Mouse (Mus musculus) limb, embryonic 13.5 days (tissue): ENCODE results near the gene Cd5l. TPM values are rescaled to one million over a fixed set of nuclear protein-coding genes. Genes with fewer than 3 reads are reported as not detected.
"Not testable (repeated sequence)": the region's sequence is repeated elsewhere in the genome, so short reads cannot be mapped to it uniquely, and the experiment has no call there.

Experiments
- ATAC-seq: fragments of 200-750 bp; cut with Nextera tagmentation; 2 replicates; pipeline ENCODE4 v1.8.0; 2017; ENCODE audit warnings: low read depth, moderate number of reproducible peaks, moderate TSS enrichment; ENCODE audit not compliant: low FRiP score
- H3K27ac ChIP-seq: fragments of 300-500 bp; sonication (generic); 2 replicates; pipeline ENCODE4 v1.5.1; 2015; ENCODE audit warnings: inconsistent platforms, mild to moderate bottlenecking, moderate library complexity
- H3K27me3 ChIP-seq: fragments of 300-500 bp; sonication (generic); 2 replicates; pipeline ENCODE4 v1.6.1; 2015; ENCODE audit warnings: mild to moderate bottlenecking, inconsistent platforms
- H3K36me3 ChIP-seq: fragments of 300-500 bp; sonication (generic); 2 replicates; pipeline ENCODE4 v1.6.1; 2015; ENCODE audit warnings: inconsistent platforms, mild to moderate bottlenecking, moderate library complexity
- H3K4me1 ChIP-seq: fragments of 300-500 bp; sonication (generic); 2 replicates; pipeline ENCODE4 v1.6.1; 2015; ENCODE audit warnings: inconsistent platforms
- H3K4me2 ChIP-seq: fragments of 300-500 bp; sonication (generic); replicated peaks from 2 replicates; pipeline ENCODE4 v1.6.1; 2015; ENCODE audit warnings: inconsistent platforms, mild to moderate bottlenecking, moderate library complexity
- H3K4me3 ChIP-seq: fragments of 300-500 bp; sonication (generic); 2 replicates; pipeline ENCODE4 v1.5.1; 2015; ENCODE audit warnings: moderate library complexity, mild to moderate bottlenecking, inconsistent platforms
- H3K9ac ChIP-seq: fragments of 300-500 bp; sonication (generic); 2 replicates; pipeline ENCODE4 v1.6.1; 2015; ENCODE audit warnings: mild to moderate bottlenecking, inconsistent platforms
- H3K9me3 ChIP-seq: fragments of 300-500 bp; sonication (generic); 2 replicates; pipeline ENCODE4 v1.6.1; 2016; ENCODE audit warnings: inconsistent platforms
- WGBS: fragments of 180-500 bp; shearing (Covaris S2); methylation state at CpG from one replicate; pipeline ENCODE4 v1.1.7; 2015; 5-methylcytosine and 5-hydroxymethylcytosine counted together
- polyA plus RNA-seq: library from polyadenylated mRNA; unstranded; fragments of >200 nt; fragmentation: Nextera tagmentation; extraction: Ambion mirVana; gene quantifications from 2 replicates; pipeline ENCODE4 v1.2.1, GENCODE M21; 2015

Cd5l gene
- polyA plus RNA-seq, 1 experiment from 2014 or later = 0.33 TPM

- no peaks in the 10 kb centered on the region for H3K36me3 ChIP-seq
- 67% methylated on average over 6 of the region's 6 CpGs for WGBS
- H3K9me3 ChIP-seq = no peaks in the 10 kb centered on the region
- no peak overlapping the region for H3K4me2 ChIP-seq
- ATAC-seq = no peak
- peaks cover 8% of the 10 kb centered on the region; the same call in 1 of the 2 replicates for H3K4me1 ChIP-seq
- no peak overlapping the region for H3K9ac ChIP-seq
- no peak overlapping the region for H3K27ac ChIP-seq
- no peak overlapping the region for H3K4me3 ChIP-seq
- no peaks in the 10 kb centered on the region for H3K27me3 ChIP-seq
Observed at GRCm38 (mm10) chr3:87377719-87378118, 20.0 kb downstream of the Cd5l start.

GRCm38 (mm10) chr3:87379641-87380315 lies 22.1 kb downstream of the Cd5l start:
- not testable (repeated sequence) for ATAC-seq
- 91% methylated on average over 2 of the region's 2 CpGs for WGBS

GRCm38 (mm10) chr3:87381806-87382712 lies 24.4 kb downstream of the Cd5l start:
- no peaks in the 10 kb centered on the region for H3K36me3 ChIP-seq
- H3K4me2 ChIP-seq = no peak overlapping the region
- no peaks in the 10 kb centered on the region for H3K9me3 ChIP-seq
- H3K27ac ChIP-seq = no peak overlapping the region
- H3K27me3 ChIP-seq = 0 out of 2 replicates have a peak, but pooled peaks cover 3% of the 10 kb centered on the region
- 73% methylated on average over 7 of the region's 7 CpGs for WGBS
- no peak for ATAC-seq
- no peak overlapping the region for H3K4me3 ChIP-seq
- H3K4me1 ChIP-seq = no peaks in the 10 kb centered on the region
- no peak overlapping the region for H3K9ac ChIP-seq

More at GRCm38 (mm10) chr3:87379641-87380315, 22.1 kb downstream of the Cd5l start:
- not testable (repeated sequence) for H3K4me1 ChIP-seq, H3K27ac ChIP-seq, H3K27me3 ChIP-seq, H3K9ac ChIP-seq, H3K36me3 ChIP-seq, H3K9me3 ChIP-seq, H3K4me3 ChIP-seq, H3K4me2 ChIP-seq

GRCm38 (mm10) chr3:87383308-87383707 lies 25.6 kb downstream of the Cd5l start:
- no peaks in the 10 kb centered on the region for H3K4me1 ChIP-seq
- H3K9me3 ChIP-seq = no peaks in the 10 kb centered on the region
- H3K4me2 ChIP-seq = no peak overlapping the region
- WGBS = 96% methylated on average over 3 of the region's 3 CpGs
- no peak overlapping the region for H3K27ac ChIP-seq
- H3K4me3 ChIP-seq = no peak overlapping the region
- no peak for ATAC-seq
- H3K9ac ChIP-seq = no peak overlapping the region
- no peaks in the 10 kb centered on the region for H3K36me3 ChIP-seq
- 0 out of 2 replicates have a peak, but pooled peaks cover 3% of the 10 kb centered on the region for H3K27me3 ChIP-seq

- 86% methylated on average over 9 of the region's 9 CpGs for WGBS
- H3K4me1 ChIP-seq = no peaks in the 10 kb centered on the region
- H3K4me3 ChIP-seq = no peak overlapping the region
- ATAC-seq = no peak
- no peak overlapping the region for H3K27ac ChIP-seq
- H3K4me2 ChIP-seq = no peak overlapping the region
- no peak overlapping the region for H3K9ac ChIP-seq
- H3K27me3 ChIP-seq = 0 out of 2 replicates have a peak, but pooled peaks cover 3% of the 10 kb centered on the region
- H3K9me3 ChIP-seq = no peaks in the 10 kb centered on the region
- H3K36me3 ChIP-seq = no peaks in the 10 kb centered on the region
Observed at GRCm38 (mm10) chr3:87385105-87385504, 27.4 kb downstream of the Cd5l start.

GRCm38 (mm10) chr3:87390935-87391334 lies 33.3 kb downstream of the Cd5l start:
- H3K27ac ChIP-seq = no peak overlapping the region
- no peaks in the 10 kb centered on the region for H3K4me1 ChIP-seq
- H3K4me3 ChIP-seq = no peak overlapping the region
- H3K36me3 ChIP-seq = no peaks in the 10 kb centered on the region
- no peak overlapping the region for H3K9ac ChIP-seq
- no peaks in the 10 kb centered on the region for H3K9me3 ChIP-seq
- 85% methylated on average over 1 of the region's 1 CpGs for WGBS
- no peaks in the 10 kb centered on the region for H3K27me3 ChIP-seq
- no peak for ATAC-seq
- no peak overlapping the region for H3K4me2 ChIP-seq

- Histone ChIP-seq H3K36me3 (no peaks in the 10 kb centered on the region), H3K9me3 (no peaks in the 10 kb centered on the region), H3K4me3 (no peak overlapping the region), H3K4me2 (no peak overlapping the region), H3K27me3 (no peaks in the 10 kb centered on the region), H3K4me1 (peaks cover 4% of the 10 kb centered on the region; the same call in 1 of the 2 replicates), H3K27ac (no peak overlapping the region), H3K9ac (no peak overlapping the region)
- no peak for ATAC-seq
- 66% methylated on average over 4 of the region's 4 CpGs for WGBS
Observed at GRCm38 (mm10) chr3:87398809-87399208, 41.1 kb downstream of the Cd5l start.

- Histone ChIP-seq H3K4me3 (no peak overlapping the region), H3K9me3 (no peaks in the 10 kb centered on the region), H3K9ac (no peak overlapping the region), H3K4me1 (peaks cover 4% of the 10 kb centered on the region; the same call in 1 of the 2 replicates), H3K4me2 (no peak overlapping the region), H3K27me3 (no peaks in the 10 kb centered on the region), H3K27ac (no peak overlapping the region), H3K36me3 (no peaks in the 10 kb centered on the region)
- ATAC-seq = no peak
- WGBS = 78% methylated on average over 4 of the region's 4 CpGs
Observed at GRCm38 (mm10) chr3:87399906-87400305, 42.2 kb downstream of the Cd5l start.

GRCm38 (mm10) chr3:87401321-87401720 lies 43.6 kb downstream of the Cd5l start:
- Histone ChIP-seq H3K9ac (no peak overlapping the region), H3K9me3 (no peaks in the 10 kb centered on the region), H3K4me3 (no peak overlapping the region), H3K27me3 (no peaks in the 10 kb centered on the region), H3K36me3 (no peaks in the 10 kb centered on the region), H3K4me1 (peaks cover 4% of the 10 kb centered on the region; the same call in 1 of the 2 replicates), H3K4me2 (no peak overlapping the region), H3K27ac (no peak overlapping the region)
- ATAC-seq = no peak
- 77% methylated on average over 5 of the region's 5 CpGs for whole genome bisulfite sequencing

- H3K27ac ChIP-seq = no peak overlapping the region
- H3K9ac ChIP-seq = no peak overlapping the region
- H3K4me2 ChIP-seq = no peak overlapping the region
- 21% methylated on average over 4 of the region's 4 CpGs for WGBS
- no peaks in the 10 kb centered on the region for H3K36me3 ChIP-seq
- H3K9me3 ChIP-seq = no peaks in the 10 kb centered on the region
- H3K27me3 ChIP-seq = no peaks in the 10 kb centered on the region
- H3K4me3 ChIP-seq = no peak overlapping the region
- no peak for ATAC-seq
- peaks cover 4% of the 10 kb centered on the region; the same call in 1 of the 2 replicates for H3K4me1 ChIP-seq
Observed at GRCm38 (mm10) chr3:87408171-87408570, 50.5 kb downstream of the Cd5l start.

- no peak overlapping the region for H3K9ac ChIP-seq
- no peak overlapping the region for H3K4me3 ChIP-seq
- H3K9me3 ChIP-seq = no peaks in the 10 kb centered on the region
- no peak for ATAC-seq
- H3K36me3 ChIP-seq = no peaks in the 10 kb centered on the region
- H3K4me1 ChIP-seq = no peaks in the 10 kb centered on the region
- no peak overlapping the region for H3K27ac ChIP-seq
- no peaks in the 10 kb centered on the region for H3K27me3 ChIP-seq
- H3K4me2 ChIP-seq = no peak overlapping the region
- WGBS = 79% methylated on average over 4 of the region's 4 CpGs
Observed at GRCm38 (mm10) chr3:87409196-87409935, 51.7 kb downstream of the Cd5l start.

GRCm38 (mm10) chr3:87410605-87411004 lies 52.9 kb downstream of the Cd5l start:
- 83% methylated on average over 6 of the region's 6 CpGs for WGBS
- ATAC-seq = no peak
- no peaks in the 10 kb centered on the region for H3K36me3 ChIP-seq
- no peaks in the 10 kb centered on the region for H3K27me3 ChIP-seq
- no peak overlapping the region for H3K4me2 ChIP-seq
- H3K4me3 ChIP-seq = no peak overlapping the region
- H3K4me1 ChIP-seq = no peaks in the 10 kb centered on the region
- no peak overlapping the region for H3K27ac ChIP-seq
- no peak overlapping the region for H3K9ac ChIP-seq
- H3K9me3 ChIP-seq = no peaks in the 10 kb centered on the region
